Mouse (Mus musculus): ENCODE results near the gene Gm20806. TPM values are rescaled to one million over a fixed set of nuclear protein-coding genes. Genes with fewer than 3 reads are reported as not detected.

Gm20806 gene
- polyA plus RNA-seq (2012; rRNA removed): not detected in 2 replicates

GRCm38 (mm10) chrY:78837956-78838355 is at the start of gene Gm20806:
Gm20806 (minus strand) TSS chrY:78838056.

